Mouse (Mus musculus) CD4-positive, CD25-positive, alpha-beta regulatory T cell, adult 4 months (primary cell): ENCODE measurements around the gene Rchy1. TPM values are rescaled to one million over a fixed set of nuclear protein-coding genes. Genes with fewer than 3 reads are reported as not detected.
A peak's percentile ranks its signal among the peaks of the same experiment; 100 is the strongest.

Source experiments
- ATAC-seq: one replicate; pipeline ENCODE4 v1.8.0; 2017
- polyA plus RNA-seq, 2 experiments: library from polyadenylated mRNA; unstranded; fragments of 100-300 nt; shearing (Covaris generic); gene quantifications; one replicate each; pipeline ENCODE4 v1.2.1; 2017

Rchy1 gene
- polyA plus RNA-seq: 10 to 100 TPM; 81.8 to 84.6 TPM

- peak; percentile 84 for ATAC-seq
Observed at GRCm38 (mm10) chr5:91962639-91963440, at the start of gene Rchy1. Rchy1 (minus strand) TSS chr5:91963068.

- no peak for ATAC-seq
Observed at GRCm38 (mm10) chr5:92011756-92012155, 48.9 kb upstream of the Rchy1 start.

- no peak for ATAC-seq
Observed at GRCm38 (mm10) chr5:92009827-92010226, 47.0 kb upstream of the Rchy1 start.

GRCm38 (mm10) chr5:92003011-92003410, 40.1 kb upstream of the Rchy1 start:
- peak; percentile 54 for ATAC-seq

GRCm38 (mm10) chr5:92000770-92001169, 37.9 kb upstream of the Rchy1 start:
- peak; percentile 92 for ATAC-seq

- no peak for ATAC-seq
Observed at GRCm38 (mm10) chr5:91994546-91994945, 31.7 kb upstream of the Rchy1 start.

- no peak for ATAC-seq
Observed at GRCm38 (mm10) chr5:91993061-91993460, 30.2 kb upstream of the Rchy1 start.

GRCm38 (mm10) chr5:91991191-91991937, 28.5 kb upstream of the Rchy1 start:
- no peak for ATAC-seq

- no peak for ATAC-seq
Observed at GRCm38 (mm10) chr5:91989261-91989660, 26.4 kb upstream of the Rchy1 start.

- no peak for ATAC-seq
Observed at GRCm38 (mm10) chr5:91987799-91988198, 24.9 kb upstream of the Rchy1 start.

- ATAC-seq: no peak
Observed at GRCm38 (mm10) chr5:91987236-91987635, 24.4 kb upstream of the Rchy1 start, which contains the start of gene Odaph. Odaph (plus strand) TSS chr5:91987475.

- ATAC-seq: peak; percentile 92
Observed at GRCm38 (mm10) chr5:91985721-91986120, 22.9 kb upstream of the Rchy1 start.

GRCm38 (mm10) chr5:91983490-91983889, 20.6 kb upstream of the Rchy1 start:
- no peak for ATAC-seq

- no peak for ATAC-seq
Observed at GRCm38 (mm10) chr5:91981176-91981840, 18.4 kb upstream of the Rchy1 start.

GRCm38 (mm10) chr5:91977397-91977770, 14.5 kb upstream of the Rchy1 start:
- no peak for ATAC-seq

GRCm38 (mm10) chr5:91976566-91977396, 13.9 kb upstream of the Rchy1 start:
- ATAC-seq: no peak

GRCm38 (mm10) chr5:91975758-91976157, 12.9 kb upstream of the Rchy1 start:
- ATAC-seq: no peak

GRCm38 (mm10) chr5:91974002-91974401, 11.1 kb upstream of the Rchy1 start:
- no peak for ATAC-seq

GRCm38 (mm10) chr5:91972046-91972445, 9.2 kb upstream of the Rchy1 start:
- ATAC-seq: no peak

GRCm38 (mm10) chr5:91962259-91962638, 619 bp downstream of the Rchy1 start:
- peak; percentile 43 for ATAC-seq

- peak; percentile 43 for ATAC-seq
Observed at GRCm38 (mm10) chr5:91961370-91961769, 1.5 kb downstream of the Rchy1 start.

GRCm38 (mm10) chr5:91960606-91961254, 2.1 kb downstream of the Rchy1 start:
- no peak for ATAC-seq
